In genomic region chr11:62996522-62996898, GRCm38 (mm10) we compare ENCODE assay signal across 16 mouse cellular contexts. TPM values are rescaled to one million over a fixed set of nuclear protein-coding genes. Genes with fewer than 3 reads are reported as not detected.
DNase-seq lines count a peak whose midpoint lies in the region; ATAC-seq lines count a peak whose summit lies in the region.
"Had no signal": no experiment of that assay in that cellular context is flagged by ENCODE, and none has a peak within 500 bp of the region (broad histone marks: within the 10 kb centered on the region; RNA-seq: fewer than 3 reads in every experiment).

No protein-coding gene starts in this region.

- no peaks in the 10 kb centered on the region for H3K27me3 ChIP-seq in kidney, embryonic 14.5 days (ENCODE audit: control insufficient read depth, insufficient read depth, low read length)
- H3K27me3 ChIP-seq: liver, embryonic 15.5 days had no signal

- H3K4me3 ChIP-seq in kidney, embryonic 14.5 days (ENCODE audit: low read length): no peak overlapping the region
- H3K4me3 ChIP-seq: liver, embryonic 15.5 days; midbrain, embryonic 10.5 days had no signal

- WGBS in kidney, embryonic 14.5 days: 71% methylated on average over 4 of the region's 4 CpGs

- H3K27ac ChIP-seq in kidney, embryonic 14.5 days (ENCODE audit: low read depth, low read length): peak overlapping the region; percentile 31; the same call in 1 of the 2 replicates
- H3K27ac ChIP-seq: liver, embryonic 15.5 days; midbrain, embryonic 10.5 days had no signal

- no peaks in the 10 kb centered on the region for H3K36me3 ChIP-seq in kidney, embryonic 14.5 days (ENCODE audit: control insufficient read depth, insufficient read depth, low read length)
- H3K36me3 ChIP-seq: G1E; liver, embryonic 15.5 days; midbrain, embryonic 10.5 days had no signal

- DNase-seq in adrenal gland, adult 2 months: peak; percentile 18
- no peak for DNase-seq in adrenal gland, postnatal 4 days (ENCODE audit: low spot score in 2 of 2)
- DNase-seq in kidney, postnatal 10 days: no peak
- DNase-seq in ZHBTc4 (ENCODE audit: low read depth, low spot score): peak; percentile 77
- peak; percentile 62 for DNase-seq in lung, postnatal 10 days
- no peak for DNase-seq in Muller cell, postnatal 12 days (ENCODE audit: inconsistent ontology term)
- DNase-seq in right cerebral cortex, postnatal 36 days (ENCODE audit: low spot score in 2 of 2): no peak
- DNase-seq: kidney, adult 11 months; thymus, postnatal 36 days had no signal

- no peak for ATAC-seq in kidney, embryonic 14.5 days (ENCODE audit: low FRiP score, low TSS enrichment)

- H3K4me2 ChIP-seq in kidney, embryonic 14.5 days (replicated peaks; ENCODE audit: low read depth, low read length): no peak overlapping the region
- H3K4me2 ChIP-seq: liver, embryonic 15.5 days had no signal

- peaks cover 17% of the 10 kb centered on the region for H3K4me1 ChIP-seq in kidney, embryonic 14.5 days (ENCODE audit: control insufficient read depth, insufficient read depth, low read length)
- H3K4me1 ChIP-seq: liver, embryonic 15.5 days had no signal

- no peaks in the 10 kb centered on the region for H3K9me3 ChIP-seq in kidney, embryonic 14.5 days (ENCODE audit: control insufficient read depth, low read length)
- H3K9me3 ChIP-seq: G1E; liver, embryonic 15.5 days; midbrain, embryonic 10.5 days had no signal

- no peak overlapping the region for H3K9ac ChIP-seq in kidney, embryonic 14.5 days (ENCODE audit: low read depth, low read length)
- H3K9ac ChIP-seq: liver, embryonic 15.5 days had no signal

RNA-seq across cellular contexts. Expression of gene Cdrt4, which starts 45.5 kb away (rescaled TPM):
- not detected for total RNA-seq in adrenal gland, adult 2 months (2021)
- polyA plus RNA-seq in adrenal gland, adult 2 months (2012; rRNA removed): 0.16 TPM in 1 of 2 replicates, not detected in the other
- total RNA-seq in adrenal gland, postnatal 4 days (2021): under 1 TPM in 1 of 2 experiments, not detected in 1; 0.73 TPM
- polyA plus RNA-seq in kidney, embryonic 14.5 days (2014; fragmentation: Nextera tagmentation; extraction: Ambion mirVana): 0.29 TPM in 1 of 2 replicates, not detected in the other
- total RNA-seq: left cerebral cortex, postnatal 10 days had no signal
- polyA plus RNA-seq: cortical plate, adult 2 months; G1E; hindbrain, embryonic 11.5 days; liver, embryonic 15.5 days; midbrain, embryonic 10.5 days had no signal

Comparison
In these comparisons a context has a peak if more than half of its experiments do, and no peak if none do; other contexts are left out.
1. DNase-seq: peak in adrenal gland, adult 2 months (single experiment), ZHBTc4 (single experiment) and lung, postnatal 10 days (single experiment); none in adrenal gland, postnatal 4 days (0 of 2), kidney, postnatal 10 days (single experiment), Muller cell, postnatal 12 days (single experiment) and right cerebral cortex, postnatal 36 days (0 of 2).